Mouse (Mus musculus): ENCODE results near the gene Hspa12b. TPM values are rescaled to one million over a fixed set of nuclear protein-coding genes. Genes with fewer than 3 reads are reported as not detected.

Gene Hspa12b
- polyA plus RNA-seq, 1 experiment from 2014 or later = 5.0 TPM

GRCm38 (mm10) chr2:131176491-131176890 lies 49.4 kb downstream of the Hspa12b start:
- Histone ChIP-seq H3K9ac (ENCODE audit: low read length) (no peak overlapping the region), H3K4me2 (ENCODE audit: low read depth) (peak overlapping the region; percentile 22; the same call in 1 of the 2 replicates)
- no peak for ATAC-seq (ENCODE audit: insufficient read depth, low FRiP score, low TSS enrichment)

GRCm38 (mm10) chr2:131177932-131178331 lies 50.9 kb downstream of the Hspa12b start:
- Histone ChIP-seq H3K4me2 (ENCODE audit: low read depth) (peak overlapping the region; percentile 96), H3K9me3 (ENCODE audit: control insufficient read depth, low read length) (no peaks in the 10 kb centered on the region), H3K4me3 (ENCODE audit: low read depth, low read length) (peak overlapping the region; percentile 90), H3K27me3 (ENCODE audit: control insufficient read depth, insufficient read depth, low read length) (peaks cover 10% of the 10 kb centered on the region), H3K36me3 (ENCODE audit: control insufficient read depth, insufficient read depth, low read length) (peaks cover 2% of the 10 kb centered on the region; the same call in 1 of the 2 replicates), H3K9ac (ENCODE audit: low read length) (peak overlapping the region; percentile 20), H3K27ac (ENCODE audit: low read depth, low read length) (no peak overlapping the region), H3K4me1 (ENCODE audit: control insufficient read depth, insufficient read depth, low read length) (peaks cover 30% of the 10 kb centered on the region)
- DNase-seq (ENCODE audit: low spot score) = no peak
- no peak for ATAC-seq (ENCODE audit: insufficient read depth, low FRiP score, low TSS enrichment)
- WGBS = 84% methylated on average over 9 of the region's 9 CpGs

More at GRCm38 (mm10) chr2:131176491-131176890, 49.4 kb downstream of the Hspa12b start:
- 57% methylated on average over 5 of the region's 5 CpGs for WGBS
- peaks cover 2% of the 10 kb centered on the region for H3K36me3 ChIP-seq (ENCODE audit: control insufficient read depth, insufficient read depth, low read length)
- H3K27ac ChIP-seq (ENCODE audit: low read depth, low read length) = no peak overlapping the region
- DNase-seq (ENCODE audit: low spot score) = no peak
- H3K9me3 ChIP-seq (ENCODE audit: control insufficient read depth, low read length) = no peaks in the 10 kb centered on the region
- peak overlapping the region; percentile 13; the same call in 1 of the 2 replicates for H3K4me3 ChIP-seq (ENCODE audit: low read depth, low read length)
- H3K27me3 ChIP-seq (ENCODE audit: control insufficient read depth, insufficient read depth, low read length) = peaks cover 21% of the 10 kb centered on the region
- peaks cover 30% of the 10 kb centered on the region for H3K4me1 ChIP-seq (ENCODE audit: control insufficient read depth, insufficient read depth, low read length)

GRCm38 (mm10) chr2:131178828-131179245 lies 51.8 kb downstream of the Hspa12b start:
- WGBS = 30% methylated on average over 26 of the region's 26 CpGs
- Histone ChIP-seq H3K4me1 (ENCODE audit: control insufficient read depth, insufficient read depth, low read length) (peaks cover 30% of the 10 kb centered on the region), H3K9ac (ENCODE audit: low read length) (peak overlapping the region; percentile 97), H3K27me3 (ENCODE audit: control insufficient read depth, insufficient read depth, low read length) (peaks cover 1% of the 10 kb centered on the region; the same call in 1 of the 2 replicates), H3K27ac (ENCODE audit: low read depth, low read length) (peak overlapping the region; percentile 93), H3K36me3 (ENCODE audit: control insufficient read depth, insufficient read depth, low read length) (peaks cover 2% of the 10 kb centered on the region; the same call in 1 of the 2 replicates), H3K9me3 (ENCODE audit: control insufficient read depth, low read length) (no peaks in the 10 kb centered on the region), H3K4me2 (ENCODE audit: low read depth) (peak overlapping the region; percentile 96), H3K4me3 (ENCODE audit: low read depth, low read length) (peak overlapping the region; percentile 90)
- DNase-seq (ENCODE audit: low spot score) = peak; percentile 26
- no peak for ATAC-seq (ENCODE audit: insufficient read depth, low FRiP score, low TSS enrichment)

GRCm38 (mm10) chr2:131179246-131179886 lies 52.3 kb downstream of the Hspa12b start:
- WGBS = under 1% methylated on average over 59 of the region's 67 CpGs

GRCm38 (mm10) chr2:131179990-131180587 lies 53.0 kb downstream of the Hspa12b start, which contains the start of gene Cenpb:
Gene Cenpb, minus strand, starts transcription at chr2:131180067.
- peak within 1 kb of the TSS; percentile 97 for H3K9ac ChIP-seq (ENCODE audit: low read length)
- 4% methylated on average over 31 of the region's 57 CpGs for WGBS
- DNase-seq (ENCODE audit: low spot score) = peak; percentile 91
- H3K4me2 ChIP-seq (ENCODE audit: low read depth) = peak within 1 kb of the TSS; percentile 96
- peak within 1 kb of the TSS; percentile 93 for H3K27ac ChIP-seq (ENCODE audit: low read depth, low read length)
- peak within 1 kb of the TSS; percentile 90 for H3K4me3 ChIP-seq (ENCODE audit: low read depth, low read length)
- peaks cover 25% of the 10 kb centered on the region for H3K4me1 ChIP-seq (ENCODE audit: control insufficient read depth, insufficient read depth, low read length)
- H3K27me3 ChIP-seq (ENCODE audit: control insufficient read depth, insufficient read depth, low read length) = no peaks in the 10 kb centered on the region
- no peaks in the 10 kb centered on the region for H3K9me3 ChIP-seq (ENCODE audit: control insufficient read depth, low read length)
- H3K36me3 ChIP-seq (ENCODE audit: control insufficient read depth, insufficient read depth, low read length) = peaks cover 2% of the 10 kb centered on the region; the same call in 1 of the 2 replicates
- ATAC-seq (ENCODE audit: insufficient read depth, low FRiP score, low TSS enrichment) = peak; percentile 78

More at GRCm38 (mm10) chr2:131179246-131179886, 52.3 kb downstream of the Hspa12b start:
- DNase-seq (ENCODE audit: low spot score) = peak; percentile 79
- Histone ChIP-seq H3K9me3 (ENCODE audit: control insufficient read depth, low read length) (no peaks in the 10 kb centered on the region), H3K4me2 (ENCODE audit: low read depth) (peak overlapping the region; percentile 96), H3K27me3 (ENCODE audit: control insufficient read depth, insufficient read depth, low read length) (no peaks in the 10 kb centered on the region), H3K9ac (ENCODE audit: low read length) (peak overlapping the region; percentile 97), H3K4me3 (ENCODE audit: low read depth, low read length) (peak overlapping the region; percentile 90), H3K27ac (ENCODE audit: low read depth, low read length) (peak overlapping the region; percentile 93), H3K36me3 (ENCODE audit: control insufficient read depth, insufficient read depth, low read length) (peaks cover 2% of the 10 kb centered on the region; the same call in 1 of the 2 replicates), H3K4me1 (ENCODE audit: control insufficient read depth, insufficient read depth, low read length) (peaks cover 28% of the 10 kb centered on the region)
- ATAC-seq (ENCODE audit: insufficient read depth, low FRiP score, low TSS enrichment) = peak; percentile 45; the same call in 1 of the 2 replicates

GRCm38 (mm10) chr2:131186343-131186742 lies 59.3 kb downstream of the Hspa12b start:
- Histone ChIP-seq H3K4me1 (ENCODE audit: control insufficient read depth, insufficient read depth, low read length) (peaks cover 24% of the 10 kb centered on the region), H3K36me3 (ENCODE audit: control insufficient read depth, insufficient read depth, low read length) (no peaks in the 10 kb centered on the region), H3K9ac (ENCODE audit: low read length) (peak overlapping the region; percentile 48; the same call in 1 of the 2 replicates), H3K4me3 (ENCODE audit: low read depth, low read length) (peak overlapping the region; percentile 62), H3K4me2 (ENCODE audit: low read depth) (peak overlapping the region; percentile 74), H3K27me3 (ENCODE audit: control insufficient read depth, insufficient read depth, low read length) (no peaks in the 10 kb centered on the region), H3K27ac (ENCODE audit: low read depth, low read length) (no peak overlapping the region), H3K9me3 (ENCODE audit: control insufficient read depth, low read length) (no peaks in the 10 kb centered on the region)
- DNase-seq (ENCODE audit: low spot score) (no peak), ATAC-seq (ENCODE audit: insufficient read depth, low FRiP score, low TSS enrichment) (no peak)
- 2% methylated on average over 14 of the region's 14 CpGs for WGBS

GRCm38 (mm10) chr2:131186771-131187601 lies 59.9 kb downstream of the Hspa12b start, which contains the start of the genes Cdc25b and Spef1:
Gene Cdc25b, plus strand, starts transcription at chr2:131186949.
Gene Spef1, minus strand, starts transcription at chr2:131187282.
- DNase-seq (ENCODE audit: low spot score) (peak; percentile 91), ATAC-seq (ENCODE audit: insufficient read depth, low FRiP score, low TSS enrichment) (peak; percentile 84)
- under 1% methylated on average over 43 of the region's 43 CpGs for WGBS
- Histone ChIP-seq H3K27ac (ENCODE audit: low read depth, low read length) (peak within 1 kb of the TSS; percentile 54), H3K27me3 (ENCODE audit: control insufficient read depth, insufficient read depth, low read length) (no peaks in the 10 kb centered on the region), H3K4me1 (ENCODE audit: control insufficient read depth, insufficient read depth, low read length) (peaks cover 24% of the 10 kb centered on the region), H3K4me2 (ENCODE audit: low read depth) (peak within 1 kb of the TSS; percentile 74), H3K9me3 (ENCODE audit: control insufficient read depth, low read length) (no peaks in the 10 kb centered on the region), H3K9ac (ENCODE audit: low read length) (peak within 1 kb of the TSS; percentile 79), H3K36me3 (ENCODE audit: control insufficient read depth, insufficient read depth, low read length) (peaks cover 3% of the 10 kb centered on the region; the same call in 1 of the 2 replicates), H3K4me3 (ENCODE audit: low read depth, low read length) (peak within 1 kb of the TSS; percentile 62)

GRCm38 (mm10) chr2:131187602-131187922 lies 60.5 kb downstream of the Hspa12b start:
- Histone ChIP-seq H3K4me3 (ENCODE audit: low read depth, low read length) (peak overlapping the region; percentile 62), H3K4me2 (ENCODE audit: low read depth) (peak overlapping the region; percentile 74), H3K9me3 (ENCODE audit: control insufficient read depth, low read length) (no peaks in the 10 kb centered on the region), H3K27ac (ENCODE audit: low read depth, low read length) (peak overlapping the region; percentile 29; the same call in 1 of the 2 replicates), H3K4me1 (ENCODE audit: control insufficient read depth, insufficient read depth, low read length) (peaks cover 24% of the 10 kb centered on the region), H3K36me3 (ENCODE audit: control insufficient read depth, insufficient read depth, low read length) (peaks cover 3% of the 10 kb centered on the region; the same call in 1 of the 2 replicates), H3K9ac (ENCODE audit: low read length) (peak overlapping the region; percentile 79), H3K27me3 (ENCODE audit: control insufficient read depth, insufficient read depth, low read length) (no peaks in the 10 kb centered on the region)
- 22% methylated on average over 3 of the region's 3 CpGs for WGBS
- ATAC-seq (ENCODE audit: insufficient read depth, low FRiP score, low TSS enrichment) (no peak), DNase-seq (ENCODE audit: low spot score) (no peak)

All from neural tube, embryonic 11.5 days (tissue).